Mouse (Mus musculus): Measurements from ENCODE around the gene Gm10320.

Gene Gm10320

DNA sequence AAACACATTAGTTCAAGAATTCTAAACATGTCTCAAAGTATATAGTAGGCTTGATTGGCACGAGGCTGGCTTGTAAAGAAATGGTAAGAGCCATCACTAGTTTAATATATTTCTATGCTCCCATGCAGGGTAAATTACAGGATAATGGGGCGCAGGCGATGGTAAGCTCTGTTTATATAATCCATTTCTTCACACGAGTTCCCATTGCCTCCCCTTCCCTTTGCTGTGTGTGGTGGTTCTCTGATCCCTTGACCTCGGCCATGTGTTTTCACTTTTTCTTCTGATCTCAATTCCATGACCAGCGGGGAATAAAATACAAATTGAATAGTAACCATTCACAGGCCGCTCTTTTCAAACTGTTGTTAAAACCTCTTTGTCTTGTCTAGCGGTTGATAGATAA, 11.8 kb upstream of the Gm10320 start:
- in situ Hi-C loops (cut with MboI, MseI) = no loop called here

DNA sequence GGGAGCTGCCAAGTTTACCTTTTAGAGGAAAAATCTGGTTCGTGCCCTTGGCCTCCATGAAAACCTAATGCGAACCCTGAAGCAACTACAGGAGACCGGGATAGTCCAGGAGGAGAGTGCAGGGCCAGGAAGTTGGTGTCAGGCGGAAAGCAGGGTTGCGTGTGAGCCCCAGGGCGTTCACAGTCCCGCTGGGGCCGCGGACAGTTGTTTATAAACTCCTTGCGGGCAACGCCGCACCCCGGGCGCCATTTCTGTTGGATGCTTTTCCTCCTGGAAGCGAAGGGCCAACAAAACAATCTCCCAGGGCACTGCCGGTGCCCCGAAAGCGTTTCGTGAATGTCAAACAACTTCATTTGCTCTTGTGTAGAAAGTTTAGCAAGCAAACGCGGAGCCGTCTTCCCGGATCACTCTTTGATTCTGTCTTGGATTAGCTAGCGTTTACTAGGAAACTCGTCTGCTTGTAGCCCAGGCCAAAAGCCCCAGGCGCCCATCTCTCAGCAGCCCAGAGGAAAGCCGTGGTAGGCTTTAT, 11.1 kb upstream of the Gm10320 start:
- in situ Hi-C loops (cut with MboI, MseI) = no loop called here

- in situ Hi-C loops (cut with MboI, MseI) = no loop called here
These were observed 10.5 kb upstream of the Gm10320 start for GRCm38 (mm10) chr13:98502236-98502812.

DNA sequence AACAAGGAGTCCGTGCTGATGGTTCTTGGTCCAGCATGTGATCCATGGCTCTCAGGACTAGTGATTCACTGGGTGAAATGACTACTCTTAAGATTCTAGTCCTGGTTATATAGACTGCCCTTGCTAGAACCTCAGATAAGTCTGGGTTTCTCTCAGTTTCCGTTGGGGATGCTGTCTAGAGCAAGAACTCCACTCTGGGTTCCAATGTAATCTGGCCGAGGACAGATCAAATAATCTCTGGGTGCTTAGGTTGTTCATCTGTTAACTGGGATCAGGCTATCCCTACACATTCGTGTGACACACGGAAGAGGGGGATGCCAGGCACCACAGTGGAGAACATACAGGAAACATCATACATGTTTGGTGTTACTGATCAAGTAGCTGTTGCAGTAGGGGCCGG, 9.5 kb upstream of the Gm10320 start:
- in situ Hi-C loops (cut with MboI, MseI) = no loop called here

DNA sequence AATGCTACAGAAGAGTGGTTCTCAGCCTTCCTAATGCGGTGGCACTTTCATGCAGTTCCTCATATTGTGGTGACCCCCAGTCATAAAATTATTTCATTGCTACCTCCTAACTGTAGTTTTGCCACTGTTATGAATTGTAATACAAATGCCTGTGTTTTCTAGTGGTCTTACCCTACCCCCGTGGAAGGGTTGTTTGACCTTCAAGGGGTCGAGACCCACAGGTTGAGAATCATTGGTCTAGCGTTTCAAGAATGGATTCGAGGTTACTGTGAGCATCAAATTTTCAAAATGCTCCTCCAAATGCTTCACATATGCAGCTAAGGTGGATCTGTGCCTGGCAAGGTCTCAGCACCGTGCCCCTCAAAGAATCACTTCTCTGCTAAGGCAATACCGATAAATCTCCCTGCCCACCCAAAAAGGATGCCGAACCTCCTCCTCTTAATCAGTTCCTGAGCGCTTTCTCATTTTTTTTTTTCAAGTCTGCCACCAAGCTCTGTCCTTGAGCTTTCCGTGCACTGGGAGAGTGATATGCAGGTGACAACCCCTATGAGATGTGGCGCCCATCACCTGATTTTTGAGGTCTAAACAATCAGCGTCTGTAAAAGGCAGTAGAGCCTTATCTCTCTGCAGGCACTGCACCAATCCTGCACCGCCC, 8.8 kb upstream of the Gm10320 start:
- in situ Hi-C loops (cut with MboI, MseI) = no loop called here

DNA sequence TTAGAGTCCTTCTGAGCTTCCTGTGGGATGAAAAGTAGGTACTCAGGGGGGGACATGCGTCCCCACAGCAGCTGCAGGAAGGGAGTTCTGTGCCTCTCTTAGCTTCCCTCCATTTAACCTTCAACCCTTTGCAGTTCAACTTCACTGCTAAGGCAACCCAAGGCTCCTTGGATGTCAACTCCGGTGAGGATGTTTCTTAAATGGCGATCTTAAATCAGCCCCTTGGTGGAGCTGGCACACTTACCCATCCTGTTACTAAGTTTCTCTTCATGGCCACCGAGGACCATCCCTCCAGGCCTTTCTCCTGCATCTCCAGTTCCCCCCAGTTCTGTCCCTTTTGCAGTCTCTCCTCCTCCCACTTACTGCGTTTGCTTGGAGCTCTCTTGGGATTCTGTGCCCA, 6.8 kb upstream of the Gm10320 start:
- in situ Hi-C loops (cut with MboI, MseI) = no loop called here

GRCm38 (mm10) chr13:98498080-98498479, 6.3 kb upstream of the Gm10320 start:
- in situ Hi-C loops (cut with MboI, MseI) = no loop called here

DNA sequence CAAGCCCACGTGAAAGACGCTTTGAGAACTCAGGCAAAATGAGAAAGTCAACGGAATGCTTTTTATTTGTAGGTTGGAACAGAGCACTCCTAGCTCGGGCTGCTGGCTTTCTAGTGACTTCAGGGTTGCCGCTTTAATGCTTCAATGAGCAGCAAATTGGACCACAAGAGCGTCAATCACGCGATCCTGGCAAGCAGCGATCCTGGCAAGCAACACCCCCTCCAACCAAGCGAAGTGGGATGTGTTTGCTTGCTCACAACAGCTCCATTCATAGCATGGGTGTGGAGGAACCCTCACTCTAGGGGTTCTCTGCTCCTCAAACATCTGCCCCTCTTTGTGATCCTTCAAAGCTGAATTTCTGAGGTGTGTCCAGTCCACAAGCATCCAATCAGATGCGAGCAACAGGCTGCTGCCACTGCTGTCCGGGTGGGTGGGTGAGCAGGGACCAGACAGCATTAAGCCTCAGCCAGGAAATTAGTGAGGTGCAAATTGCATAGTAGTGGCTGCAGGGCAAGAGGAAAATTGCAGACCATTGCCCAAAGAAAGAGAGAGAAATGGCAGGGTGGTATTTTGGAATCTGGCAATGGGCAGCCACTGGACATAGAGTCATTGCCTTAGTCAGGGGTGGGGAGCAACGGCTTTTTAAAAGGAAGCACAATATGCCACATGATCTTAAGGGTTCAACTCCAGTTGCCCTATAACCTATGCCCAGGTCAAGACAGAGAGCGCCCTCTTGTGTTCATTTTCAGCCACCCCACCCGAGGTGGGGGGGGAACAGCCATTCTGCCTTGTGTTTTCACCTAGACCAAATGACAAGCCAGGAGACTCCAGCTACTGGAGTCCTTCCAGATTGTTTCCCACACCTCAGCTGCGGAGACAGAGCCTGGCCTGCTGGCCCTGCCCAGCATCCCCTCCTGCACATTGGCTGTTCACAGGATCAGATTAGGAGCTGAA, 5.4 kb upstream of the Gm10320 start:
- in situ Hi-C loops (cut with MboI, MseI) = no loop called here

- in situ Hi-C loops (cut with MboI, MseI) = no loop called here
These were observed 2.8 kb upstream of the Gm10320 start for GRCm38 (mm10) chr13:98494492-98495064.

GRCm38 (mm10) chr13:98492569-98493255, 911 bp upstream of the Gm10320 start:
- in situ Hi-C loops (cut with MboI, MseI) = no loop called here

GRCm38 (mm10) chr13:98486726-98487125, 5.1 kb downstream of the Gm10320 start:
- in situ Hi-C loops (cut with MboI, MseI) = no loop called here

GRCm38 (mm10) chr13:98486161-98486560, 5.6 kb downstream of the Gm10320 start:
- in situ Hi-C loops (cut with MboI, MseI) = no loop called here

GRCm38 (mm10) chr13:98485440-98485839, 6.4 kb downstream of the Gm10320 start:
- in situ Hi-C loops (cut with MboI, MseI) = no loop called here

DNA sequence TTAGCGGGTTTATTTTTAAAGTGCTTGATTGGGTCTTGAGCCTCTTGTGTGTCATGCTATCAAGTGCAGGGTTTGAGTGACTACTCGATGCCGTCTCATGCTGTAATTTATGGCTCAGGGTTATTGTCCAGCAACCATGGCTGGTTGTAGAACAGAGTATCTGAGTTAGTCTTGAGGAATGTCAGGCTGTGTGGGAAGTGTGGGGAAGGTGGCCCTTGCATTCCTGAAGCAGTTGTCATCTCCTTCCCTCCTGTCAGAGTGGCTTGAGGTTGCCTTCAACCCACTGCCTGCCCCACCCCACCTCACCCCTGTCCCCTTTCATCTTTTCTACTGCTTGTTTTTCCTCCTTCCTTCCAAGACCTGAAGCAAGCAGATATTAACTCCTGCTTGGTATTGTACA, 13.8 kb downstream of the Gm10320 start:
- in situ Hi-C loops (cut with MboI, MseI) = no loop called here

DNA sequence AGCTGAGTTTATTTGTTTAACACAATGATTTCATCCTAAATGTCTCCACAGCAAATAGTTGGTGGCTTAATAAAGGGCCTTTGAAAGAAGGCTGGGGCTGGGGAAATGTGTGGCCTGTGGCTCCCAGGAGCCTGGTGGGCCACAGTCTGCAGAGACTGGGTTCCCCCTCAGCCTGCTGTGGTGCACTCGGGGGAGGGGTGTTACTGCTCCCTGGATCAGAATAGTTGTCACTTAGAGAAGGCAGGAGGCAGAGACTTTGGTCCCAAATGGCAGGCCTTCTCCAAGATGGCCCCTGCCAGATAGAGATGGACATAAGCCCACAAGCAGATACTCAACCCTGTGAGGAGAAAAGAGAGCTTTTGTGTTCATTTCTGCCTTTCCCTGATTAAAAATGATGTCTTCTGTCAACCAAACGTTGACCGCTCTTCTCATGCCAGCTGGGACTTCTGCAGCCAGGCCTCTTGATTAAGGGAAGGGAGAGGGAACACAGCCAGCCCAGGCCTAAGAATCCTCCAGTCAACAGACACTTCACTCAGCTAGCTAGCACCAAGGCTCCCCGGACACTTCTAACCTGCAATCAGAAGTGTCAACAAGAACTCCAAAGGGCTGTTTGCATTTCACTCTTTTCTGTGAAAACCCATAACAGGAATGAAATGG, 14.8 kb downstream of the Gm10320 start:
- in situ Hi-C loops (cut with MboI, MseI) = no loop called here

DNA sequence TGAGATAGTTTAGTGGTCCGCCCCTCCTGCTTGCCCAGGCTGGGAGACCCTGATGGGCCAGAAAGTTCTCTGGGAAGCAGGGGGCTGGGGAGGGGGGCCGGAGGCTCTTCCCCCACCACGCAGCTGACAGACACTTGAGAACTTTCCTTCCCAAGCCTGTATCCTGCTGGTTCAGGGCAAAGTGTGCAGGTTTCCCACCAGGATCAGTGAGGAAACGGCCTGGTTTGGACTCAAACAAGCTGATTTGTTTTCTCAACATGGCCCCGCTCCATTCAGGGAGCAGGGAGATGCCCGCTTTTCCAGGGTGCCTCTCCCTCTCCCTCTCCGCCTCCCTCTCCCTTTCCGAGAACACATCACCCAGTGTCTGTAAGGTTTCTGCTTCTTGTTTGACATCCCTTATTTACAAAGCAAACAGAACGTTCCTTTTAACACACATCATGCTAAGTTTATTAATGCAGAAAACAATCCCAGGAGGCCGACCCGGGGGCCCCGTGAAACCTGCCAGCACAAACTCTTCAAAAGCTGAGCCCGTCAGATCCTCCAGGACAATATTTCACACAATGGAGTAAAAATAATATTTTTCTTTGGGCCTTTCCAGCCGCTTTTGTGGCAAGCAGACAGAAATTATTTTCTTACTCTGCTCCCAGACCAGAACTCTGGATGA, 15.5 kb downstream of the Gm10320 start:
- in situ Hi-C loops (cut with MboI, MseI) = no loop called here

DNA sequence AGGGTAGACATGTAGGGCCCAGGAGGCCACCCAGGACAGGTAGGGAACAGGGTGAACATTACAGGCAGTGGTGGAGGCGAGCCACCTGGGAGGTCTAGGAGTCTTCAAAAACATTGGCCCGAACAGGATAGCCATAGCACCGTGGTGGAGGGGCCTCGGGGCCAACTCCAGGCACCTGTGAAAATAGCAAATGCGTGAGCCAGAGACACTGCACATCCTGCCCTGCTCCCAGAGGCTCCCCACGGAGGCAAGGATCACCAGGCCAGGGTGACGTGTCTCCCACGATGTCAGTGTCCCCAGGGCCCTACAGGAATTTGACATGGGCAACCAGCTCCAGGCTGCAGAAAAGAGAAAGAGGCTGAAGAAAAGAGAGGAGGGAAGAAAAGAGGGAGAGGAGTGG, 16.1 kb downstream of the Gm10320 start:
- in situ Hi-C loops (cut with MboI, MseI) = no loop called here

GRCm38 (mm10) chr13:98473034-98473433, 18.8 kb downstream of the Gm10320 start:
- in situ Hi-C loops (cut with MboI, MseI) = no loop called here

- in situ Hi-C loops (cut with MboI, MseI) = no loop called here
These were observed 20.0 kb downstream of the Gm10320 start for GRCm38 (mm10) chr13:98471756-98472155.

GRCm38 (mm10) chr13:98470321-98470720, 21.5 kb downstream of the Gm10320 start:
- in situ Hi-C loops (cut with MboI, MseI) = no loop called here

Data from T-helper 17 cell (primary cell).